Mouse (Mus musculus): ENCODE results near the gene Cel.
"Not testable (repeated sequence)": the region's sequence is repeated elsewhere in the genome, so short reads cannot be mapped to it uniquely, and the experiment has no call there.

Cel gene

DNA sequence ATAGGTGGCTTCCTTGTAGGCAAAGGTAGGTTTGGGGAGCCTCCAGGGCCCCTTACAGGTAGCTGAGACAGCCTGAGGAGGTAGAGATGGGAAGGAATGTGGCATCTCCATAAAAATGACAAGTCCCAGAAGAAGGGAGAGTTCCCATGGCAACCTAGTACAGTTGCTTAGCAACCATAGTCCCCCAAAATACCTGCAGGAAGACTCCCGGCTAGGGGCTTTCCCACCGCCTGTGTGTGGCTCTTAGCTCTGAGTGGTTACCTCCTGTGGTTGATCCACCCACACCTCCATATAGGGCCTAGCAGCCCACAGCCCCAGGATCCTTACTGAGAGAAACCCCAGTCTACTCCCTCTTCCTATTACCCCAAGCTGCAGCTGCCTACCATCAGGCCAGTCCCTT, 45.0 kb downstream of the Cel start:
- in situ Hi-C loops (cut with MseI, MboI) = no loop called here

DNA sequence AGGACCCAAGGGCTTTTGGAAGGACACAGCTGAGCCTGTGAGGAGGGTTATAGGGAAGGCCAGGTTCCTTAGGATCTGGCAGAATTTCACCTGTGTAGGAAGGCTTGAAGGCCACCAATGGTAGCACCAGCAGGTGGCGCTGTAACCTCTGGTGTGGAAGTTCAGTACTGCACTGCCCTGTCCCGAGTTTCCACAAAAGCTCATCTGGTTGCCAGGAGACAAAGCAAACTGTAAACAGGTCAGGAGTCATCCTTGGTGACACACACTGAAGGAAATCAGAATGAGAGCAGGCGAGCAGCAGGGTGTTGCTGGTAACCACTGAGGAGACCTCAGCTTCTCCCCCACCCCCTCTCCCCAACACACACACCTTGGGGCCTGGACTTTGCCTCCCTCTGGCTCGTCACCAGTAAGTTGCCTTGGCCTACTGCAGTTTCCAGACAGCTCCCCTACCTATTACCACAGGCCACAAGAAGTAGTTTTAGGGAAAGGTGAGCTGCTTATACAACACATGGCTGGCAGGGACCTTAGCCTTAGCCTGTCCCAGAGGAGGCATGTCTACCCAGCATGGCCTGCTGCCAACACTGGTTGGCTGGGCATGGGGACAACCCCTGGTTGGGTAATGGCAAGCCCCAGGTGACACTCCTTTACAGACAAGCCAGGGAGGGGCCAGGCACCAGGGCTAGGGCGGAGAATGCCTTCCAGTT, 45.8 kb downstream of the Cel start:
- in situ Hi-C loops (cut with MseI, MboI) = no loop called here

GRCm38 (mm10) chr2:28514489-28514888, 48.7 kb downstream of the Cel start:
- in situ Hi-C loops (cut with MseI, MboI) = no loop called here

DNA sequence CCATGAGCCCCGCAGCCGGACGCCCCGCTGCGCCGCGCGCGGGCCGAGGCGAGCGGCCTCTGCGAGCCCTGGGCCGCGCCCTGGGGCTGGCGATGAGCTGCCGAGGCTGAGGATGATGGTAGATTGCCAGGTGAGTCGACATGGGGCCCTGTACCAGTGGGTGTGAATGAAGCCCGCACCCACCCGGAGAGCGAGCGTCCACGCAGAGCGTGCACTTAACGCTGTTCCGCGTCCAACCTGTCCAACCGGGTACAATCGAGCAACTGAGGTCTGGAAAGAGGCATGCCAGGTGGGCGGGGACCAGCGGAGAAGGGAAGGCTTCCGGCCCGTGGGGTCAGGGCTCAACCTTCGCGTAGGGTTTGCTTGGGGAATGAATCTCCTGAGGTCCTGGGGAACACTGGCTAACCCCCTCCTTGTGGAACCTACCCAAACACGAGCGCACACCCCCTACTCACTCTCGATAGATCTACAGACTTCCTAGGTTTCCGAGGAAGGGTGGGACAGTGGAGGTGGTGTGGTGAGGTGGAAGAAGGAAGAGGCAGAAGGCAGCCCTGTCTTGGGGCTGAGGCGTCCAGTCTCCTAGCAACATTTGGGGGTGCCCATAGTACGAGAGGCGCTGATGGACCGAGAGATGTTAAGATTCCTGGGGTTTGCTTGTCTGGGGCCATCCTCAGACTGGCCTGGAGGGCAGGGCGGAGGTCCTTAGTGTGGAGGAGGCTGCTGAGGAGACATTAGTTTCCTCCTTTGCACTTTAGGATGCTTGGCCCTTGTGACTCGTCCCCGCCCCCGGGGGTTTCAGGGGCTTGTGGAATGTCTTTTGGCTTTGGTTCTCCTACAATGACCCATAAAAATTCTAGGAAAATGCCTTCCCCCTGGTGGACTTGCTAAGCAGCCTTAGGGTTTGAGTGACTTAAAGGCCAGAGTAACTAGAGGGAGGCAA, 49.5 kb downstream of the Cel start:
- in situ Hi-C loops (cut with MseI, MboI) = no loop called here

GRCm38 (mm10) chr2:28512798-28513401, 50.3 kb downstream of the Cel start, which contains the start of gene Ralgds:
Ralgds (plus strand) TSS chr2:28513125.
- in situ Hi-C loops (cut with MseI, MboI) = no loop called here

DNA sequence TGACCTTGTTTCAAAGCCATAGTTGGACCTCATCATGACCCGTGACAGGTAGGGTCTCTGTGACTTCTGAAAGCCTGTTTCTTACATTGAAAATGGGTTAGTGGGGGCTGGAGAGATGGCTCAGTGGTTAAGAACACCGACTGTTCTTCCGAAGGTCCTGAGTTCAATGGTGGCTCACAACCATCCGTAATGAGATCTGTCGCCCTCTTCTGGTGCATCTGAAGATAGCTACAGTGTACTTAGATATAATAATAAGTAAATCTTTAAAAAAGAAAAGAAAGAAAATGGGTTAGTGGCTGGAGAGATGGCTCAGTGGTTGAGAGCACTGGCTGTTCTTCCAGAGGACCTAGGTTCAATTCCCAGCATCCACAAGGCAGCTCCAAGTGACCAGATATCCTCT, 51.6 kb downstream of the Cel start:
- in situ Hi-C loops (cut with MseI, MboI) = not testable (repeated sequence)

- in situ Hi-C loops (cut with MseI, MboI) = no loop called here
These were observed 56.9 kb downstream of the Cel start for GRCm38 (mm10) chr2:28506291-28506690.

- in situ Hi-C loops (cut with MseI, MboI) = no loop called here
These were observed 57.4 kb downstream of the Cel start, which contains the start of gene Gm10134 for GRCm38 (mm10) chr2:28505795-28506194. Gm10134 (plus strand) TSS chr2:28506095.
